Mouse (Mus musculus) liver, adult 2 months (tissue): Measurements from ENCODE around the gene Zp3. TPM values are rescaled to one million over a fixed set of nuclear protein-coding genes. Genes with fewer than 3 reads are reported as not detected.
A peak's percentile ranks its signal among the peaks of the same experiment; 100 is the strongest.

Source experiments
- DNase-seq: peaks from one replicate; pipeline ENCODE4 v3.0.0-alpha.2; 2011; ENCODE audit warnings: low read depth, low spot score; ENCODE audit errors: extremely low read depth
- H3K27ac ChIP-seq: fragments of 200-500 bp; replicated peaks from 2 replicates; pipeline ENCODE4 v1.5.1; 2012; ENCODE audit warnings: low read depth, mild to moderate bottlenecking, control low read depth, inconsistent platforms, low read length; ENCODE audit not compliant: insufficient read depth
- H3K27me3 ChIP-seq: fragments of 200-500 bp; 2 replicates; pipeline ENCODE4 v1.6.1; 2012; ENCODE audit warnings: mild to moderate bottlenecking, moderate library complexity, low read length, inconsistent platforms; ENCODE audit not compliant: control insufficient read depth, insufficient read depth
- H3K36me3 ChIP-seq: fragments of 200-500 bp; 2 replicates; pipeline ENCODE4 v1.6.1; 2012; ENCODE audit warnings: low read length, inconsistent platforms; ENCODE audit not compliant: control insufficient read depth, insufficient read depth
- H3K4me1 ChIP-seq: fragments of 200-500 bp; 2 replicates; pipeline ENCODE4 v1.6.1; 2011; ENCODE audit warnings: low read length; ENCODE audit not compliant: control insufficient read depth, insufficient read depth
- H3K4me3 ChIP-seq: fragments of 200-500 bp; 2 replicates; pipeline ENCODE4 v1.5.1; 2011; ENCODE audit warnings: low read depth, mild to moderate bottlenecking, control low read depth, low read length, moderate library complexity; ENCODE audit not compliant: insufficient read depth
- H3K79me2 ChIP-seq: fragments of 200-500 bp; 2 replicates; pipeline ENCODE4 v1.6.1; 2012; ENCODE audit warnings: inconsistent platforms, mild to moderate bottlenecking, low read length, moderate library complexity; ENCODE audit not compliant: control insufficient read depth, insufficient read depth
- H3K9ac ChIP-seq: fragments of 200-500 bp; 2 replicates; pipeline ENCODE4 v1.6.1; 2012; ENCODE audit warnings: low read depth, mild to moderate bottlenecking, control low read depth, inconsistent platforms, low read length
- CTCF ChIP-seq: fragments of 200-500 bp; IDR thresholded peaks from 2 replicates; pipeline ENCODE4 v1.5.1; 2011; ENCODE audit warnings: low read depth, low read length, control low read depth
- POLR2A ChIP-seq: fragments of 200-500 bp; IDR thresholded peaks from 2 replicates; pipeline ENCODE4 v1.6.1; 2011; ENCODE audit warnings: low read length, control low read depth; ENCODE audit not compliant: insufficient read depth; ENCODE audit errors: extremely low read depth
- WGBS: fragments of 180-500 bp; shearing (Covaris S2); methylation state at CpG from one replicate; pipeline ENCODE4 v1.1.7; 2018; 5-methylcytosine and 5-hydroxymethylcytosine counted together
- polyA plus RNA-seq: library from polyadenylated mRNA; depleted of rRNA; stranded (reverse); fragments of >200 nt; gene quantifications from 2 replicates; pipeline ENCODE4 v1.2.3, GENCODE M21; 2012
- total RNA-seq: library from RNA; depleted of rRNA; stranded (reverse); fragments of >200 nt; gene quantifications from 2 replicates; pipeline ENCODE4 v1.2.3, GENCODE M21; 2014

Gene Zp3
- total and polyA plus RNA-seq, 2 experiments: not detected

DNA sequence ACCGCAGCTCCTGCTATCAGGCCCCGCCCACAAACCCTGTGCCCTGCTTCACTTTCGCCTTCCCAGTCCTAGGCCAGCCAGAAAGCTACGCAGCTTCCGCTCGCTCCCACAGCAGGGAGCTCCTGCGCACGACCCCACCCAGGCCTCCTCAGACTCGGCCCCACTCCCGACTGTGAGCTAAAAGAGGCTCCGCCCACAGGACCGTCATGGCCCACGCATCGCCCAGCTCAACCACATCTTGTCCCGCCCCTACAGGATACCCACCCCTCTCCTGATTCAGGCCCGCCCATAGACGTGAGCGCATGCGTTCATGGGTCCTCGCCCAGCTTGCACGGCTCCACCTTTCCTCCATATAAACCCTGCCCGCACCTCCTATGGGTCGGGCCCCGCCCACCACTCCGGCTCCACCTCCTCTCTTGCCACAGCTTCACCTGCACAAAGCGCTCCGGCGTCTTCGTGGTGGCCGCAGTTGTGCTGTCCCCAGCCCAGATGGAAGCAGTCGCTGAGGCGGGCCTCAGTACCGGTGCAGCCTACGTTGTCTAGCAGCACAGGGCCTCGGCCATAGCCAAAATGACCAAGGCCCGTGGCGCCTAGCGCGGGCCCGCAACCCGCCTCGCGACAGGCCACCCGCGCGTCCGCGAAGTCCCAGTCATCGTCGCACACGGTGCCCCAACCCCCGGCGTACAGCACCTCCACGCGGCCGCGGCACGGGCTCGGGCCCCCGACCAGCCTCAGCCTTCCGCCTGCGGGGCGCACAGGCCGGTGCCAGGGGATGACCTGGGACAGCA lies 17.2 kb upstream of the Zp3 start:
- Histone ChIP-seq H3K9ac (peak overlapping the region; percentile 73), H3K79me2 (no peaks in the 10 kb centered on the region), H3K27me3 (no peaks in the 10 kb centered on the region), H3K36me3 (no peaks in the 10 kb centered on the region), H3K4me3 (peak overlapping the region; percentile 57), H3K4me1 (peaks cover 12% of the 10 kb centered on the region), H3K27ac (peak overlapping the region; percentile 72)
- peak; percentile 29 for TF ChIP-seq CTCF
- TF ChIP-seq POLR2A: peak; percentile 97
- WGBS: under 1% methylated on average over 63 of the region's 64 CpGs
- peak; percentile 99 for DNase-seq

DNA sequence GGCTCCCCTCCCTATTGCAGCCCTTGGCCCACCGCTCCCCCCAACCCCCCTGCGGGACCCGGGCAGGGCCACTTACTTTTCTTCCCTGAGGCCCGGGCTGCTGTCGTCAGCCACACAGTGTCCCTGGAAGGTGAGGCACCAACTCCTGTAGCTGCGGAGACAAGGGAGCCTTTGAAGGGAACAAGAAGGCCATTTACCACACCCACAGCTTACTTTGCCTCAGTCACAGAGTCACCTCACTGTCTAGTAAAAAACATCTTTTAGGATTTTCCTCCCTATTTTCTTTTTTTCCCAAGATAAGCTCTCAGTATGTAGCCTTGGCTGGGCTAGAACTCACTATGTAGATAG lies 16.6 kb upstream of the Zp3 start:
- WGBS: 10% methylated on average over 6 of the region's 6 CpGs
- H3K36me3 ChIP-seq: no peaks in the 10 kb centered on the region
- H3K4me1 ChIP-seq: peaks cover 9% of the 10 kb centered on the region
- peak overlapping the region; percentile 57 for H3K4me3 ChIP-seq
- H3K27me3 ChIP-seq: no peaks in the 10 kb centered on the region
- no peaks in the 10 kb centered on the region for H3K79me2 ChIP-seq
- TF ChIP-seq POLR2A (no peak), CTCF (no peak)
- peak overlapping the region; percentile 73 for H3K9ac ChIP-seq
- peak overlapping the region; percentile 72 for H3K27ac ChIP-seq
- DNase-seq: no peak

DNA sequence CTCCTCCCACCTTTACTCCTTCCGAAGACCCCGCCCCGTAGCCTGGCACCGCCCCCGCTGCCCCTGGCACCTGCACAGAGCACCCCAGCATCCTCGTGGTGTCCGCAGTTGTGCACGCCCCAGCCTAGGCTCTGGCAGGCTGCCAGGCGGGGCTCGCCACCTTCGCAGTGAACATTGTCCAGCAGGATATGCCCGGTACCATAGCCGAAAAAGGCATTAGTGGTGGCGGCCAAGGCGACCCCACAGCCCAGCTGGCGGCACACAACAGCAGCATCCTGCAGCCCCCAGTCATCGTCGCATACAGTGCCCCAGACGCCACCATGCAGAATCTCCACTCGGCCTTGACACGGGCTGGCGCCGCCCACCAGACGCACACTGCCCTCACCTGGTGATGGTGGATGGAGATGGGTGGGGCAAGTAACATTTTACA lies 14.4 kb upstream of the Zp3 start:
- no peak overlapping the region for H3K4me3 ChIP-seq

DNA sequence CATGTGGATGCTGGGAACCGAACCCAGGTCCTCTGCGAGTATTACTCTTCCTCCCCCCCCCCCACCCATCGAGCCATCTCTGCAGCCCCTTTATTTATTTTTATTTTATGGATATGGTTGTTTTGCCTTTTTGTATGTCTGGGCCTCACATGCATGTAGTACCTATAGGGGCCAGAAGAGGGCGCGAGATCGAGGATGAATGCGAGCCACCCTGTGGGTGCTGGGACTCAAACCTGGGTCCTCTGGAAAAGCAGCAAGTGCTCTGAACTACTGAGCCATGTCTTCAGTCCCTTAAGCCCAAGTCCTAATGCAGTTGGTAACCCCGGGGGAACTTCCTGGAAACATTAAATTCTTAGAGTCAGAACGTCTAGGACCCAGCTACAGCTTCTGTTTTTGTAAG lies 13.0 kb upstream of the Zp3 start:
- H3K4me3 ChIP-seq: no peak overlapping the region
- 57% methylated on average over 9 of the region's 9 CpGs for WGBS
- no peak for DNase-seq
- TF ChIP-seq POLR2A (no peak), CTCF (peak; percentile 57)
- 0 out of 2 replicates have a peak, but pooled peaks cover 1% of the 10 kb centered on the region for H3K4me1 ChIP-seq
- no peaks in the 10 kb centered on the region for H3K27me3 ChIP-seq
- H3K9ac ChIP-seq: no peak overlapping the region
- no peak overlapping the region for H3K27ac ChIP-seq
- H3K36me3 ChIP-seq: no peaks in the 10 kb centered on the region
- no peaks in the 10 kb centered on the region for H3K79me2 ChIP-seq

More for the DNA sequence above, 14.4 kb upstream of the Zp3 start:
- H3K27me3 ChIP-seq: no peaks in the 10 kb centered on the region
- peaks cover 9% of the 10 kb centered on the region for H3K4me1 ChIP-seq
- no peak overlapping the region for H3K9ac ChIP-seq
- H3K36me3 ChIP-seq: no peaks in the 10 kb centered on the region
- no peak for DNase-seq
- H3K79me2 ChIP-seq: no peaks in the 10 kb centered on the region
- no peak overlapping the region for H3K27ac ChIP-seq
- TF ChIP-seq CTCF (peak; percentile 27; the same call in 1 of the 2 replicates), POLR2A (no peak)
- WGBS: 14% methylated on average over 24 of the region's 24 CpGs

DNA sequence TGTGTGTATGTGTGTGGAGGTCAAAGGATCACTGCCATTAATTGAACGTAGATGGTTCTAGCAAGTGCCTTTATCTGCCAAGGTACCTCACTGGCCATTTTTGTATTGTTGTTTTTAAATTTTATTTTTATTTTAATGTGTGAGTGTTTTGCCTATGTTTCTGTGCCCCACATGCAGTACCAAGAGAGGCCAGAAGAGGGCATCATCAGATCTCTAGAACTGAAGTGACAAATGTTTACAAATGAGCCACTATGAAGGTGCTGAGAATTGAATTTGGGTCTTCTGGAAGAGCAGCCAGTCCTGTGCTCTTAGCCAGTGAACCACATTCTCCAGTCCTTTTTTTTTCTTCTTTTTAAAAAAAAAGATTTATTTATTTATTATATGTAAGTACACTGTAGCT lies 11.1 kb upstream of the Zp3 start:
- peak; percentile 39 for DNase-seq
- Histone ChIP-seq H3K27me3 (no peaks in the 10 kb centered on the region), H3K4me1 (no peaks in the 10 kb centered on the region), H3K79me2 (no peaks in the 10 kb centered on the region), H3K4me3 (no peak overlapping the region), H3K9ac (no peak overlapping the region), H3K36me3 (no peaks in the 10 kb centered on the region), H3K27ac (no peak overlapping the region)
- TF ChIP-seq CTCF (no peak), POLR2A (no peak)
- WGBS: 56% methylated on average over 1 of the region's 1 CpGs

DNA sequence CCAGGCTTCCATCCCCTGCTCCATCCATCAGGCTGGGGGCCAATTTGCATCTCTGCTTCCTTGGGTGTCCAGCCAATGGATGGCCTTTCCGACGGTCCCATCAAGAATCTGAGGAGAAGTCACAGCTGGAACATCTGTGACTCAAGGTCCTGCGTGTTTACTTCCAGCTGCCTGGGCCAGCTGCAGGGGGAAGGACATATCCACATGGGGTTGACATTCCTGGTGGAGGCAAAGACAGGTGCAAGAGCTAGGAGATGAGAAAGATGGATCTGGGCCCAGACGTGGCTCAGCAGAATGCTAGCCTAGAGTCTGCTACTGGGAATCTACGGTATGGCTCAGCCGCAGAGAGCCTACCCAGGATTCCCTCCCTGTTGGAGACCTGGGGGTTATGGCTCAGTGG lies 9.7 kb upstream of the Zp3 start:
- Histone ChIP-seq H3K36me3 (no peaks in the 10 kb centered on the region), H3K27ac (no peak overlapping the region), H3K9ac (no peak overlapping the region), H3K4me3 (no peak overlapping the region), H3K79me2 (no peaks in the 10 kb centered on the region), H3K27me3 (no peaks in the 10 kb centered on the region), H3K4me1 (no peaks in the 10 kb centered on the region)
- no peak for DNase-seq
- 86% methylated on average over 6 of the region's 6 CpGs for WGBS
- TF ChIP-seq POLR2A: no peak
- no peak for TF ChIP-seq CTCF
